Mouse (Mus musculus) heart, postnatal 14 days (tissue): ENCODE data around the gene Tnpo2. TPM values are rescaled to one million over a fixed set of nuclear protein-coding genes. Genes with fewer than 3 reads are reported as not detected.

ENCODE experiments used
- DNase-seq, 2 experiments: peaks; one replicate each; pipeline ENCODE4 v3.0.0; 2021 to 2022
- intact Hi-C: fragments of 180-260 bp; cut with DNase I; formaldehyde crosslinking; loops from one replicate; pipeline ENCODE4 v1.15.1; 2025
- total RNA-seq, 2 experiments: library from RNA; stranded (reverse); gene quantifications; 2 replicates each; pipeline ENCODE4 v1.2.3; 2021

Gene Tnpo2
- total RNA-seq, 2 experiments from 2014 or later = 28.0 to 42.2 TPM

- intact Hi-C loops = no loop called here
- DNase-seq = peak; percentile 80 to 84
Observed at GRCm38 (mm10) chr8:85025098-85025932, 11.4 kb upstream of the Tnpo2 start, which contains the start of gene Asna1. TSS of gene Asna1 (minus strand) at chr8:85025281.

GRCm38 (mm10) chr8:85026670-85027515 is 9.8 kb upstream of the Tnpo2 start, which contains the start of gene Trir:
TSS of gene Trir (plus strand) at chr8:85026823.
- intact Hi-C loops = no loop called here
- peak; percentile 97 to 98 for DNase-seq

- intact Hi-C loops = no loop called here
- DNase-seq = no peak
Observed at GRCm38 (mm10) chr8:85027516-85027855, 9.2 kb upstream of the Tnpo2 start.

- intact Hi-C loops = no loop called here
- no peak for DNase-seq
Observed at GRCm38 (mm10) chr8:85027922-85028321, 8.8 kb upstream of the Tnpo2 start.

- no peak for DNase-seq
- intact Hi-C loops = no loop called here
Observed at GRCm38 (mm10) chr8:85029271-85029670, 7.4 kb upstream of the Tnpo2 start.

GRCm38 (mm10) chr8:85032622-85033311 is 3.9 kb upstream of the Tnpo2 start:
- no peak for DNase-seq
- intact Hi-C loops = no loop called here

- intact Hi-C loops = no loop called here
- DNase-seq = no peak
Observed at GRCm38 (mm10) chr8:85033867-85034266, 2.8 kb upstream of the Tnpo2 start.

GRCm38 (mm10) chr8:85034764-85035163 is 2.0 kb upstream of the Tnpo2 start:
- intact Hi-C loops = no loop called here
- DNase-seq = peak; percentile 69 to 74

- intact Hi-C loops = no loop called here
- DNase-seq = no peak
Observed at GRCm38 (mm10) chr8:85035165-85035727, 1.5 kb upstream of the Tnpo2 start.

- intact Hi-C loops = no loop called here
- DNase-seq = peak in 1 of 2 experiments; percentile 23
Observed at GRCm38 (mm10) chr8:85035728-85036310, 896 bp upstream of the Tnpo2 start.

GRCm38 (mm10) chr8:85036381-85036717 is 366 bp upstream of the Tnpo2 start:
- intact Hi-C loops = no loop called here
- no peak for DNase-seq

GRCm38 (mm10) chr8:85037366-85037680 is 608 bp downstream of the Tnpo2 start:
- intact Hi-C loops = no loop called here
- no peak for DNase-seq

- intact Hi-C loops = no loop called here
- DNase-seq = peak; percentile 53 to 59
Observed at GRCm38 (mm10) chr8:85037681-85038531, 1.2 kb downstream of the Tnpo2 start.

GRCm38 (mm10) chr8:85043619-85044018 is 6.9 kb downstream of the Tnpo2 start:
- intact Hi-C loops = no loop called here
- DNase-seq = no peak

- no peak for DNase-seq
Observed at GRCm38 (mm10) chr8:85057367-85057766, 20.7 kb downstream of the Tnpo2 start.

GRCm38 (mm10) chr8:85059879-85060616 is 23.3 kb downstream of the Tnpo2 start, which contains the start of gene Fbxw9:
TSS of gene Fbxw9 (plus strand) at chr8:85060055.
- intact Hi-C loops = no loop called here
- DNase-seq = peak; percentile 82 to 91

More at GRCm38 (mm10) chr8:85057367-85057766, 20.7 kb downstream of the Tnpo2 start:
- intact Hi-C loops = no loop called here

GRCm38 (mm10) chr8:85062603-85063002 is 25.9 kb downstream of the Tnpo2 start:
- intact Hi-C loops = no loop called here

GRCm38 (mm10) chr8:85065213-85065612 is 28.5 kb downstream of the Tnpo2 start:
- no peak for DNase-seq
- intact Hi-C loops = no loop called here

More at GRCm38 (mm10) chr8:85062603-85063002, 25.9 kb downstream of the Tnpo2 start:
- no peak for DNase-seq

- DNase-seq = no peak
- intact Hi-C loops = no loop called here
Observed at GRCm38 (mm10) chr8:85067155-85067554, 30.4 kb downstream of the Tnpo2 start.
